Mouse (Mus musculus): ENCODE results near the gene Pcsk2.

- TF ChIP-seq CTCF (IDR thresholded peaks at IDR 0.05; ENCODE audit: low read depth) (no peak), EP300 (IDR thresholded peaks at IDR 0.05; ENCODE audit: low read depth) (no peak)
These were observed 193.7 kb downstream of the Pcsk2 start for GRCm38 (mm10) chr2:143739475-143740226.
